Mouse (Mus musculus) hindbrain, embryonic 11.5 days (tissue): ENCODE data around the gene Eno2. TPM values are rescaled to one million over a fixed set of nuclear protein-coding genes. Genes with fewer than 3 reads are reported as not detected.
"Not testable (repeated sequence)": the region's sequence is repeated elsewhere in the genome, so short reads cannot be mapped to it uniquely, and the experiment has no call there.

Source experiments
- ATAC-seq: fragments of 200-750 bp; cut with Nextera tagmentation; 2 replicates; pipeline ENCODE4 v1.8.0; 2017; ENCODE audit warnings: mild to moderate bottlenecking, moderate TSS enrichment, moderate library complexity; ENCODE audit not compliant: low FRiP score
- DNase-seq: peaks from one replicate; pipeline ENCODE4 v3.0.0-alpha.2; 2015; ENCODE audit warnings: low spot score
- H3K27ac ChIP-seq: fragments of 300-500 bp; sonication (generic); 2 replicates; pipeline ENCODE4 v1.5.1; 2014; ENCODE audit warnings: mild to moderate bottlenecking, low read depth, low read length
- H3K27me3 ChIP-seq: fragments of 300-500 bp; sonication (generic); 2 replicates; pipeline ENCODE4 v1.6.1; 2014; ENCODE audit warnings: mild to moderate bottlenecking, low read length, moderate library complexity, mixed read lengths; ENCODE audit not compliant: control insufficient read depth, insufficient read depth
- H3K36me3 ChIP-seq: fragments of 300-500 bp; sonication (generic); 2 replicates; pipeline ENCODE4 v1.6.1; 2014; ENCODE audit warnings: mild to moderate bottlenecking, low read length, moderate library complexity, mixed read lengths; ENCODE audit not compliant: control insufficient read depth, insufficient read depth
- H3K4me1 ChIP-seq: fragments of 300-500 bp; sonication (generic); replicated peaks from 2 replicates; pipeline ENCODE4 v1.6.1; 2014; ENCODE audit warnings: low read length, mixed read lengths; ENCODE audit not compliant: control insufficient read depth, insufficient read depth
- H3K4me2 ChIP-seq: fragments of 300-500 bp; sonication (generic); replicated peaks from 2 replicates; pipeline ENCODE4 v1.6.1; 2014; ENCODE audit warnings: mild to moderate bottlenecking, low read depth, low read length
- H3K4me3 ChIP-seq: fragments of 300-500 bp; sonication (generic); 2 replicates; pipeline ENCODE4 v1.5.1; 2014; ENCODE audit warnings: low read depth, low read length
- H3K9ac ChIP-seq: fragments of 300-500 bp; sonication (generic); 2 replicates; pipeline ENCODE4 v1.6.1; 2014; ENCODE audit warnings: low read depth, low read length
- H3K9me3 ChIP-seq: fragments of 300-500 bp; sonication (generic); 2 replicates; pipeline ENCODE4 v1.6.1; 2016; ENCODE audit warnings: low read length; ENCODE audit not compliant: control insufficient read depth
- WGBS: fragments of 180-500 bp; shearing (Covaris S2); extraction: QIAGEN DNeasy Blood & Tissue Kit; methylation state at CpG from one replicate; pipeline ENCODE4 v1.1.7; 2014; 5-methylcytosine and 5-hydroxymethylcytosine counted together
- polyA plus RNA-seq: library from polyadenylated mRNA; unstranded; fragments of >200 nt; fragmentation: Nextera tagmentation; extraction: Ambion mirVana; gene quantifications from 2 replicates; pipeline ENCODE4 v1.2.1, GENCODE M21; 2014

Eno2 gene
- polyA plus RNA-seq, 1 experiment from 2014 or later: 5.9 TPM

GRCm38 (mm10) chr6:124802400-124802799 is 32.9 kb upstream of the Eno2 start:
- peak; percentile 34 for DNase-seq
- H3K4me2 ChIP-seq, ATAC-seq, H3K9ac ChIP-seq, H3K4me3 ChIP-seq, H3K36me3 ChIP-seq, H3K9me3 ChIP-seq, H3K27ac ChIP-seq, H3K27me3 ChIP-seq, H3K4me1 ChIP-seq: not testable (repeated sequence)
- 20% methylated on average over 4 of the region's 9 CpGs for WGBS

- H3K9me3 ChIP-seq: no peaks in the 10 kb centered on the region
- 82% methylated on average over 2 of the region's 2 CpGs for WGBS
Observed at GRCm38 (mm10) chr6:124796200-124796599, 26.7 kb upstream of the Eno2 start.

GRCm38 (mm10) chr6:124795781-124796180 is 26.3 kb upstream of the Eno2 start:
- no peak overlapping the region for H3K9ac ChIP-seq
- no peak overlapping the region for H3K4me3 ChIP-seq
- no peak overlapping the region for H3K4me2 ChIP-seq
- DNase-seq (no peak), ATAC-seq (no peak)
- H3K36me3 ChIP-seq: no peaks in the 10 kb centered on the region
- H3K27ac ChIP-seq: no peak overlapping the region
- no peaks in the 10 kb centered on the region for H3K4me1 ChIP-seq
- no peaks in the 10 kb centered on the region for H3K27me3 ChIP-seq
- no peaks in the 10 kb centered on the region for H3K9me3 ChIP-seq
- 69% methylated on average over 4 of the region's 4 CpGs for WGBS

More at GRCm38 (mm10) chr6:124796200-124796599, 26.7 kb upstream of the Eno2 start:
- no peak overlapping the region for H3K27ac ChIP-seq
- no peaks in the 10 kb centered on the region for H3K36me3 ChIP-seq
- ATAC-seq: no peak
- no peak overlapping the region for H3K4me3 ChIP-seq
- H3K4me1 ChIP-seq: no peaks in the 10 kb centered on the region
- H3K4me2 ChIP-seq: no peak overlapping the region
- no peak overlapping the region for H3K9ac ChIP-seq
- no peaks in the 10 kb centered on the region for H3K27me3 ChIP-seq
- DNase-seq: no peak

- H3K4me2 ChIP-seq: no peak overlapping the region
- H3K27ac ChIP-seq: no peak overlapping the region
- H3K4me3 ChIP-seq: no peak overlapping the region
- WGBS: 84% methylated on average over 3 of the region's 3 CpGs
- H3K27me3 ChIP-seq: no peaks in the 10 kb centered on the region
- no peaks in the 10 kb centered on the region for H3K9me3 ChIP-seq
- H3K4me1 ChIP-seq: no peaks in the 10 kb centered on the region
- H3K36me3 ChIP-seq: no peaks in the 10 kb centered on the region
- DNase-seq (no peak), ATAC-seq (no peak)
- H3K9ac ChIP-seq: no peak overlapping the region
Observed at GRCm38 (mm10) chr6:124791911-124792310, 22.4 kb upstream of the Eno2 start.

- no peak for ATAC-seq
Observed at GRCm38 (mm10) chr6:124790121-124790520, 20.6 kb upstream of the Eno2 start.

GRCm38 (mm10) chr6:124789519-124789918 is 20.0 kb upstream of the Eno2 start:
- no peak overlapping the region for H3K4me2 ChIP-seq
- H3K4me1 ChIP-seq: no peaks in the 10 kb centered on the region
- DNase-seq (no peak), ATAC-seq (no peak)
- H3K27me3 ChIP-seq: no peaks in the 10 kb centered on the region
- H3K36me3 ChIP-seq: no peaks in the 10 kb centered on the region
- WGBS: 83% methylated on average over 4 of the region's 4 CpGs
- no peaks in the 10 kb centered on the region for H3K9me3 ChIP-seq
- no peak overlapping the region for H3K4me3 ChIP-seq
- H3K27ac ChIP-seq: no peak overlapping the region
- no peak overlapping the region for H3K9ac ChIP-seq

More at GRCm38 (mm10) chr6:124790121-124790520, 20.6 kb upstream of the Eno2 start:
- Histone ChIP-seq H3K4me1 (no peaks in the 10 kb centered on the region), H3K4me2 (no peak overlapping the region), H3K36me3 (no peaks in the 10 kb centered on the region), H3K9me3 (no peaks in the 10 kb centered on the region), H3K9ac (no peak overlapping the region), H3K27ac (no peak overlapping the region), H3K4me3 (no peak overlapping the region), H3K27me3 (no peaks in the 10 kb centered on the region)
- 73% methylated on average over 4 of the region's 4 CpGs for WGBS
- DNase-seq: no peak

- no peak overlapping the region for H3K27ac ChIP-seq
- H3K9ac ChIP-seq: no peak overlapping the region
- no peaks in the 10 kb centered on the region for H3K9me3 ChIP-seq
- no peaks in the 10 kb centered on the region for H3K27me3 ChIP-seq
- no peak overlapping the region for H3K4me2 ChIP-seq
- no peaks in the 10 kb centered on the region for H3K36me3 ChIP-seq
- 78% methylated on average over 10 of the region's 10 CpGs for WGBS
- no peak for ATAC-seq
- DNase-seq: no peak
- H3K4me3 ChIP-seq: no peak overlapping the region
- no peaks in the 10 kb centered on the region; the same call in 1 of the 2 replicates for H3K4me1 ChIP-seq
Observed at GRCm38 (mm10) chr6:124787722-124788121, 18.2 kb upstream of the Eno2 start.

- ATAC-seq: no peak
- Histone ChIP-seq H3K4me1 (no peaks in the 10 kb centered on the region; the same call in 1 of the 2 replicates), H3K27me3 (no peaks in the 10 kb centered on the region), H3K4me3 (no peak overlapping the region), H3K27ac (no peak overlapping the region), H3K9ac (no peak overlapping the region), H3K36me3 (no peaks in the 10 kb centered on the region), H3K9me3 (no peaks in the 10 kb centered on the region), H3K4me2 (no peak overlapping the region)
- no peak for DNase-seq
- WGBS: 63% methylated on average over 8 of the region's 8 CpGs
Observed at GRCm38 (mm10) chr6:124786756-124787420, 17.4 kb upstream of the Eno2 start.

GRCm38 (mm10) chr6:124782436-124782835 is 13.0 kb upstream of the Eno2 start:
- no peak overlapping the region for H3K27ac ChIP-seq
- 21% methylated on average over 6 of the region's 6 CpGs for WGBS

More at GRCm38 (mm10) chr6:124782436-124782835, 13.0 kb upstream of the Eno2 start:
- no peaks in the 10 kb centered on the region; the same call in 1 of the 2 replicates for H3K27me3 ChIP-seq
- no peaks in the 10 kb centered on the region for H3K9me3 ChIP-seq
- no peaks in the 10 kb centered on the region; the same call in 1 of the 2 replicates for H3K4me1 ChIP-seq
- DNase-seq: peak; percentile 33
- H3K36me3 ChIP-seq: no peaks in the 10 kb centered on the region
- no peak overlapping the region for H3K4me2 ChIP-seq
- no peak for ATAC-seq
- H3K9ac ChIP-seq: no peak overlapping the region
- no peak overlapping the region; the same call in 1 of the 2 replicates for H3K4me3 ChIP-seq
